Mouse (Mus musculus) liver, embryonic 14.5 days (tissue): Measurements from ENCODE around the gene Fasl. TPM values are rescaled to one million over a fixed set of nuclear protein-coding genes. Genes with fewer than 3 reads are reported as not detected.

Experiments
- ATAC-seq: fragments of 200-750 bp; cut with Nextera tagmentation; 2 replicates; pipeline ENCODE4 v1.8.0; 2017; ENCODE audit warnings: moderate number of reproducible peaks, mild to moderate bottlenecking, moderate library complexity; ENCODE audit not compliant: insufficient read depth
- DNase-seq, 3 experiments: peaks; one replicate each; pipeline ENCODE4 v3.0.0-alpha.2; 2012 to 2013; ENCODE audit warnings: low read depth in 3 of 3, low spot score in 3 of 3
- H3K27ac ChIP-seq: fragments of 300-500 bp; sonication (generic); 2 replicates; pipeline ENCODE4 v1.5.1; 2014; ENCODE audit warnings: moderate library complexity, mild to moderate bottlenecking, control low read depth, inconsistent platforms
- H3K27me3 ChIP-seq: fragments of 300-500 bp; sonication (generic); 2 replicates; pipeline ENCODE4 v1.6.1; 2014; ENCODE audit warnings: mild to moderate bottlenecking, low read length, moderate library complexity; ENCODE audit not compliant: control insufficient read depth, insufficient read depth
- H3K36me3 ChIP-seq: fragments of 300-500 bp; sonication (generic); replicated peaks from 2 replicates; pipeline ENCODE4 v1.6.1; 2014; ENCODE audit warnings: low read depth; ENCODE audit not compliant: control insufficient read depth, insufficient read depth
- H3K4me1 ChIP-seq, 2 experiments: fragments of 200-500 bp in 1 of 2; fragments of 300-500 bp in 1 of 2; sonication (generic) in 1 of 2; replicated peaks; 2 replicates each; pipeline ENCODE4 v1.6.1; 2012 to 2014; ENCODE audit warnings: antibody characterized with exemption in 1 of 2, inconsistent platforms in 1 of 2, low read length in 1 of 2; ENCODE audit not compliant: control insufficient read depth in 2 of 2, insufficient read depth in 2 of 2
- H3K4me2 ChIP-seq: fragments of 300-500 bp; sonication (generic); 2 replicates; pipeline ENCODE4 v1.6.1; 2014; ENCODE audit warnings: low read depth, mild to moderate bottlenecking, control low read depth, moderate library complexity
- H3K4me3 ChIP-seq, 2 experiments: fragments of 200-500 bp in 1 of 2; fragments of 300-500 bp in 1 of 2; sonication (generic) in 1 of 2; 2 replicates each; pipeline ENCODE4 v1.5.1; 2012 to 2014; ENCODE audit warnings: low read depth in 2 of 2, low read length in 2 of 2, mild to moderate bottlenecking in 2 of 2, control low read depth in 1 of 2, inconsistent platforms in 1 of 2, moderate library complexity in 1 of 2; ENCODE audit not compliant: insufficient read depth in 1 of 2
- H3K9ac ChIP-seq: fragments of 300-500 bp; sonication (generic); replicated peaks from 2 replicates; pipeline ENCODE4 v1.6.1; 2014; ENCODE audit warnings: mild to moderate bottlenecking, control low read depth, moderate library complexity
- H3K9me3 ChIP-seq: fragments of 300-500 bp; sonication (generic); 2 replicates; pipeline ENCODE4 v1.6.1; 2016; ENCODE audit warnings: low read length, mixed read lengths; ENCODE audit not compliant: control insufficient read depth
- CTCF ChIP-seq: IDR thresholded peaks from 2 replicates; pipeline ENCODE4 v1.5.1; 2016; ENCODE audit warnings: antibody characterized with exemption, low read depth, control low read depth
- EP300 ChIP-seq: IDR thresholded peaks from 2 replicates; pipeline ENCODE4 v1.6.1; 2016; ENCODE audit warnings: antibody characterized with exemption, low read depth
- WGBS: fragments of 180-500 bp; shearing (Covaris S2); extraction: QIAGEN DNeasy Blood & Tissue Kit; methylation state at CpG from one replicate; pipeline ENCODE4 v1.1.7; 2014; ENCODE audit not compliant: insufficient replicate concordance; 5-methylcytosine and 5-hydroxymethylcytosine counted together
- polyA plus RNA-seq, 2 experiments: library from polyadenylated mRNA; depleted of rRNA in 1 of 2; stranded (reverse) in 1 of 2; unstranded in 1 of 2; fragments of >200 nt; fragmentation: Nextera tagmentation in 1 of 2; extraction: Ambion mirVana in 1 of 2; gene quantifications; 2 replicates each; pipeline versions ENCODE4 v1.2.1 to v1.2.3; 2012 to 2014

Gene Fasl
- polyA plus RNA-seq (2012; rRNA removed) (0.03 and 0.11 TPM in 2 replicates), polyA plus RNA-seq (2014; fragmentation: Nextera tagmentation; extraction: Ambion mirVana) (not detected in 2 replicates)

- Histone ChIP-seq H3K36me3 (no peaks in the 10 kb centered on the region), H3K27ac (no peak within 1 kb of the TSS), H3K4me1 (peaks cover 27 to 30% of the 10 kb centered on the region in 2 experiments), H3K9me3 (no peaks in the 10 kb centered on the region), H3K4me3 (no peak within 1 kb of the TSS), H3K9ac (no peak within 1 kb of the TSS), H3K27me3 (no peaks in the 10 kb centered on the region), H3K4me2 (no peak within 1 kb of the TSS)
- WGBS, result 74% methylated on average over 9 of the region's 9 CpGs
- ATAC-seq (no peak), DNase-seq (no peak)
- no peak for TF ChIP-seq CTCF
- TF ChIP-seq EP300, result no peak
Observed at GRCm38 (mm10) chr1:161788339-161788738, at the start of gene Fasl. Gene Fasl (minus strand): TSS chr1:161788495.

GRCm38 (mm10) chr1:161826677-161827076 lies 38.4 kb upstream of the Fasl start:
- 93% methylated on average over 2 of the region's 2 CpGs for WGBS
- no peak for TF ChIP-seq CTCF
- TF ChIP-seq EP300, result no peak
- DNase-seq (no peak), ATAC-seq (no peak)
- Histone ChIP-seq H3K36me3 (peaks cover 11% of the 10 kb centered on the region), H3K4me3 (no peak overlapping the region), H3K4me1 (no peaks in the 10 kb centered on the region), H3K27ac (no peak overlapping the region), H3K4me2 (no peak overlapping the region), H3K27me3 (no peaks in the 10 kb centered on the region), H3K9me3 (no peaks in the 10 kb centered on the region), H3K9ac (no peak overlapping the region)

GRCm38 (mm10) chr1:161809428-161809827 lies 21.1 kb upstream of the Fasl start:
- H3K27me3 ChIP-seq, result no peaks in the 10 kb centered on the region
- DNase-seq (no peak), ATAC-seq (no peak)
- no peak overlapping the region for H3K4me2 ChIP-seq
- no peak overlapping the region for H3K4me3 ChIP-seq
- no peaks in the 10 kb centered on the region for H3K4me1 ChIP-seq
- no peaks in the 10 kb centered on the region for H3K9me3 ChIP-seq
- 54% methylated on average over 5 of the region's 5 CpGs for WGBS
- no peak overlapping the region for H3K27ac ChIP-seq
- TF ChIP-seq EP300 (no peak), CTCF (no peak)
- H3K36me3 ChIP-seq, result no peaks in the 10 kb centered on the region
- no peak overlapping the region for H3K9ac ChIP-seq

- Histone ChIP-seq H3K9me3 (no peaks in the 10 kb centered on the region), H3K4me2 (no peak overlapping the region), H3K4me1 (no peaks in the 10 kb centered on the region), H3K27ac (no peak overlapping the region), H3K4me3 (no peak overlapping the region), H3K36me3 (no peaks in the 10 kb centered on the region), H3K9ac (no peak overlapping the region), H3K27me3 (no peaks in the 10 kb centered on the region)
- DNase-seq (no peak), ATAC-seq (no peak)
- TF ChIP-seq CTCF (no peak), EP300 (no peak)
- 52% methylated on average over 6 of the region's 6 CpGs for WGBS
Observed at GRCm38 (mm10) chr1:161808980-161809379, 20.7 kb upstream of the Fasl start.

- Histone ChIP-seq H3K27ac (no peak overlapping the region), H3K9ac (no peak overlapping the region), H3K4me2 (no peak overlapping the region), H3K4me3 (no peak overlapping the region), H3K9me3 (no peaks in the 10 kb centered on the region), H3K27me3 (no peaks in the 10 kb centered on the region), H3K4me1 (peaks cover 4 to 8% of the 10 kb centered on the region in 2 experiments), H3K36me3 (no peaks in the 10 kb centered on the region)
- WGBS, result 70% methylated on average over 8 of the region's 8 CpGs
- ATAC-seq (no peak), DNase-seq (no peak)
- TF ChIP-seq CTCF (no peak), EP300 (no peak)
Observed at GRCm38 (mm10) chr1:161804541-161804971, 16.3 kb upstream of the Fasl start.

- Histone ChIP-seq H3K27me3 (no peaks in the 10 kb centered on the region), H3K4me3 (no peak overlapping the region), H3K9ac (no peak overlapping the region), H3K27ac (no peak overlapping the region), H3K4me1 (peaks cover 5 to 10% of the 10 kb centered on the region in 2 experiments), H3K9me3 (no peaks in the 10 kb centered on the region), H3K4me2 (no peak overlapping the region), H3K36me3 (no peaks in the 10 kb centered on the region)
- DNase-seq, result no peak
- ATAC-seq, result no peak
- 64% methylated on average over 2 of the region's 2 CpGs for WGBS
- TF ChIP-seq CTCF, result no peak
- no peak for TF ChIP-seq EP300
Observed at GRCm38 (mm10) chr1:161801321-161801720, 13.0 kb upstream of the Fasl start.
